Mouse (Mus musculus) CH12.LX (cell line): ENCODE data around the gene Omg. TPM values are rescaled to one million over a fixed set of nuclear protein-coding genes. Genes with fewer than 3 reads are reported as not detected.
A peak's percentile ranks its signal among the peaks of the same experiment; 100 is the strongest.

ENCODE experiments used
- DNase-seq: peaks from one replicate; pipeline ENCODE4 v3.0.0-alpha.2; 2013; ENCODE audit errors: extremely low read depth
- H3K27ac ChIP-seq: 2 replicates; pipeline ENCODE4 v1.5.1; 2012; ENCODE audit warnings: low read depth, mild to moderate bottlenecking, control low read depth, moderate library complexity; ENCODE audit not compliant: insufficient read depth
- H3K27me3 ChIP-seq: replicated peaks from 2 replicates; pipeline ENCODE3; 2012; ENCODE audit warnings: inconsistent platforms
- H3K36me3 ChIP-seq, 2 experiments: replicated peaks in 1 of 2; 2 replicates each; pipeline versions ENCODE3 to v1.6.1; 2012; ENCODE audit warnings: inconsistent platforms in 1 of 2, low read length in 1 of 2, mild to moderate bottlenecking in 1 of 2, mixed read lengths in 1 of 2, moderate library complexity in 1 of 2; ENCODE audit not compliant: control insufficient read depth in 1 of 2, insufficient read depth in 1 of 2
- H3K4me1 ChIP-seq, 2 experiments: 2 replicates each; pipeline ENCODE4 v1.6.1; 2012; ENCODE audit warnings: inconsistent platforms in 1 of 2, moderate library complexity in 1 of 2; ENCODE audit not compliant: insufficient read depth in 2 of 2, control insufficient read depth in 1 of 2
- H3K4me2 ChIP-seq: 2 replicates; pipeline ENCODE4 v1.6.1; 2012; ENCODE audit warnings: low read depth, mild to moderate bottlenecking, control low read depth; ENCODE audit not compliant: poor library complexity, insufficient read depth, severe bottlenecking
- H3K4me3 ChIP-seq, 3 experiments: fragments of 150-350 bp in 1 of 3; sonication (generic) in 1 of 3; replicated peaks in 1 of 3; 2 replicates each; pipeline versions ENCODE3 to v1.5.1; 2011 to 2012; ENCODE audit warnings: low read depth in 2 of 3, low read length in 2 of 3, mild to moderate bottlenecking in 2 of 3, moderate library complexity in 2 of 3, control low read depth in 1 of 3, improper control_type of control experiment in 1 of 3, inconsistent platforms in 1 of 3, mixed read lengths in 1 of 3; ENCODE audit not compliant: poor library complexity in 1 of 3
- H3K79me2 ChIP-seq: replicated peaks from 2 replicates; pipeline ENCODE4 v1.6.1; 2012; ENCODE audit warnings: mild to moderate bottlenecking, moderate library complexity; ENCODE audit not compliant: control insufficient read depth, poor library complexity, insufficient read depth, severe bottlenecking; ENCODE audit errors: extremely low read depth
- H3K9ac ChIP-seq: 2 replicates; pipeline ENCODE4 v1.6.1; 2012; ENCODE audit warnings: low read depth, mild to moderate bottlenecking, control low read depth, moderate library complexity; ENCODE audit not compliant: insufficient read depth
- H3K9me3 ChIP-seq: replicated peaks from 2 replicates; pipeline ENCODE3; 2012; ENCODE audit warnings: low read length, inconsistent platforms, mixed read lengths
- BHLHE40 ChIP-seq: IDR thresholded peaks from 2 replicates; pipeline ENCODE4 v1.6.1; 2011; ENCODE audit warnings: mild to moderate bottlenecking, low read depth, low read length, improper control_type of control experiment
- CHD1 ChIP-seq: IDR thresholded peaks from 2 replicates; pipeline ENCODE4 v1.6.1; 2012; ENCODE audit warnings: low read depth, low read length, improper control_type of control experiment, inconsistent platforms
- CHD2 ChIP-seq: IDR thresholded peaks from 2 replicates; pipeline ENCODE4 v1.6.1; 2011; ENCODE audit warnings: low read length, improper control_type of control experiment
- ETS1 ChIP-seq: conservative IDR thresholded peaks from 2 replicates; pipeline ENCODE4 v1.6.1; 2012; ENCODE audit warnings: low read depth, mild to moderate bottlenecking, inconsistent platforms, low read length, improper control_type of control experiment, moderate library complexity
- HCFC1 ChIP-seq: IDR thresholded peaks from 2 replicates; pipeline ENCODE4 v1.6.1; 2012; ENCODE audit warnings: low read depth, mild to moderate bottlenecking, inconsistent platforms, low read length, improper control_type of control experiment
- IRF4 ChIP-seq: IDR thresholded peaks from 2 replicates; pipeline ENCODE4 v1.6.1; 2014; ENCODE audit warnings: low read depth, mild to moderate bottlenecking, inconsistent platforms, low read length, improper control_type of control experiment
- JUN ChIP-seq: IDR thresholded peaks from 2 replicates; pipeline ENCODE4 v1.6.1; 2011; ENCODE audit warnings: low read depth, mild to moderate bottlenecking, low read length, improper control_type of control experiment, moderate library complexity; ENCODE audit not compliant: insufficient read depth
- KAT2A ChIP-seq: IDR thresholded peaks from 2 replicates; pipeline ENCODE4 v1.6.1; 2012; ENCODE audit warnings: low read length, improper control_type of control experiment, inconsistent platforms; ENCODE audit not compliant: insufficient replicate concordance
- MAX ChIP-seq: IDR thresholded peaks from 2 replicates; pipeline ENCODE4 v1.6.1; 2011; ENCODE audit warnings: low read length, improper control_type of control experiment
- MAZ ChIP-seq: IDR thresholded peaks from 2 replicates; pipeline ENCODE4 v1.6.1; 2012; ENCODE audit warnings: low read depth, mild to moderate bottlenecking, inconsistent platforms, low read length, improper control_type of control experiment, moderate library complexity
- MEF2A ChIP-seq: IDR thresholded peaks from 2 replicates; pipeline ENCODE4 v1.6.1; 2014; ENCODE audit warnings: low read depth, mild to moderate bottlenecking, inconsistent platforms, low read length, improper control_type of control experiment, borderline replicate concordance
- MXI1 ChIP-seq: IDR thresholded peaks from 2 replicates; pipeline ENCODE4 v1.6.1; 2011; ENCODE audit warnings: mild to moderate bottlenecking, low read depth, low read length, improper control_type of control experiment
- MYC ChIP-seq: IDR thresholded peaks from 2 replicates; pipeline ENCODE4 v1.6.1; 2011; ENCODE audit warnings: low read depth, mild to moderate bottlenecking, improper control_type of control experiment, low read length
- NELFE ChIP-seq: IDR thresholded peaks from 2 replicates; pipeline ENCODE4 v1.6.1; 2011; ENCODE audit warnings: low read depth, low read length, improper control_type of control experiment
- POLR2AphosphoS2 ChIP-seq: IDR thresholded peaks from 2 replicates; pipeline ENCODE4 v1.6.1; 2011; ENCODE audit warnings: low read depth, low read length, improper control_type of control experiment
- RAD21 ChIP-seq: IDR thresholded peaks from 2 replicates; pipeline ENCODE4 v1.6.1; 2011; ENCODE audit warnings: low read depth, mild to moderate bottlenecking, low read length, improper control_type of control experiment, moderate library complexity
- RCOR1 ChIP-seq: conservative IDR thresholded peaks from 2 replicates; pipeline ENCODE4 v1.6.1; 2012; ENCODE audit warnings: low read depth, mild to moderate bottlenecking, inconsistent platforms, low read length, improper control_type of control experiment
- SIN3A ChIP-seq: IDR thresholded peaks from 2 replicates; pipeline ENCODE4 v1.6.1; 2012; ENCODE audit warnings: low read length, improper control_type of control experiment, inconsistent platforms
- TBP ChIP-seq: conservative IDR thresholded peaks from 2 replicates; pipeline ENCODE4 v1.6.1; 2011; ENCODE audit warnings: low read depth, low read length, improper control_type of control experiment
- ZMIZ1 ChIP-seq: IDR thresholded peaks from 2 replicates; pipeline ENCODE4 v1.6.1; 2012; ENCODE audit warnings: low read depth, mild to moderate bottlenecking, inconsistent platforms, low read length, improper control_type of control experiment
- ZNF384 ChIP-seq: IDR thresholded peaks from 2 replicates; pipeline ENCODE4 v1.6.1; 2012; ENCODE audit warnings: low read depth, low read length, improper control_type of control experiment, inconsistent platforms
- dilution Hi-C: fragments of 300-500 bp; cut with MboI; formaldehyde crosslinking; loops from 2 replicates; pipeline ENCODE4 v1.14.3; 2020; ENCODE audit warnings: low sequenced_read_pairs; ENCODE audit not compliant: extremely low pct_unique_long_range_greater_than_20kb, extremely low pct_ligation_motif_present
- in situ Hi-C: fragments of 300-500 bp; cut with MboI; formaldehyde crosslinking; loops from 3 replicates; pipeline ENCODE4 v1.14.3; 2019; ENCODE audit warnings: low sequenced_read_pairs, low pct_ligation_motif_present, low pct_unique_long_range_greater_than_20kb, mixed read lengths
- polyA plus RNA-seq: library from polyadenylated mRNA; unstranded; fragments of >175 nt; gene quantifications from 2 replicates; pipeline ENCODE4 v1.2.1, GENCODE M21; 2012; ENCODE audit warnings: low read depth; ENCODE audit not compliant: insufficient read length
- total RNA-seq, 2 experiments: library from RNA; depleted of rRNA; stranded (reverse); fragments of 300-350 nt in 1 of 2; fragments of >200 nt in 1 of 2; gene quantifications; 2 replicates each; pipeline ENCODE4 v1.2.3; 2012 to 2014

Omg gene
- total and polyA plus RNA-seq, 3 experiments = 0.09 to 0.17 (median 0.13) TPM

DNA sequence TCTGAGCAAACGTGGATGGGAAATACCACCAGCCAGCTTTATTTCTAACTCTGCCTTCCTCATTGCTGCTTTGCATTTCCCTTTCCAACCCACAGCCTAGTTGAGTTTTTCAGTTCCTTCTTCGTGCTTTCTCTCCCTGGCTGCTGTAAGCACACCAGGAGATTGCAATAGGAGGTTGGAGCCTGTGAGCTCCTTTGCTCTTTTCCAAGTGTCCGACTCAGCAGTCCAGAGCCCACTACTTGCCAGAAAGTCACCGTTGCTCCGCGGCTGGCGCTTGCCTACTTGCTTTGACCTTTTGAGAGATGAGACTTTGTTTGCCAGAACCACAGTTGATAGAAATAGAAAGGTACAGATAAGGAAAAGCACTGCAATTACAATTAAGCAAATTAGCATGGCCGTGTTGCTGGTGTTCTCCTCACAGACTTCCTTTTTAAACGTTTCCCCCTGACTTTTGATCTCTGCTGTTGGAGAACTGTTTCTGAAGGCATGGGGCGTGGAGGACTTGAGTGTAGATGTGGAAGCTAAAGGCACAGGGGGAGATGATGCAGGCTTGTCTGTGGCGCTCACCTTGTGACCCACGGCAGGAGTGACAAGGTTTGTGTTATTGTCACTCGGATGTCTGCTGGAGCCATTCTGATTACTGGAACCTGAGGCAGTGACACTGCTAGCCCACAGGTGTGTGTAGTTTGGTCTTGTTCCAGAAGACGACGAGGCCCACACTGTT is 23.3 kb upstream of the Omg start (continued):
- peak; percentile 96 for TF ChIP-seq POLR2AphosphoS2
- TF ChIP-seq MXI1 = peak; percentile 96
- peak; percentile 97 for TF ChIP-seq MEF2A
- peak; percentile 98 for TF ChIP-seq RCOR1
- TF ChIP-seq HCFC1 = peak; percentile 64
- TF ChIP-seq TBP = peak; percentile 93
- TF ChIP-seq JUN = peak; percentile 39
- no peak for TF ChIP-seq ZNF384
- TF ChIP-seq KAT2A = peak; percentile 70; the same call in 1 of the 2 replicates
- peak; percentile 99 for TF ChIP-seq MYC
- peak; percentile 74 for TF ChIP-seq MAZ
- TF ChIP-seq NELFE = peak; percentile 64
- peak; percentile 98 for TF ChIP-seq ETS1
- peak; percentile 100 for TF ChIP-seq IRF4
- TF ChIP-seq MAX = peak; percentile 91
- TF ChIP-seq CHD2 = peak; percentile 83
- peak; percentile 94 for TF ChIP-seq BHLHE40
- peak; percentile 96 for TF ChIP-seq ZMIZ1
- TF ChIP-seq, all 38 proteins: peak for 28

DNA sequence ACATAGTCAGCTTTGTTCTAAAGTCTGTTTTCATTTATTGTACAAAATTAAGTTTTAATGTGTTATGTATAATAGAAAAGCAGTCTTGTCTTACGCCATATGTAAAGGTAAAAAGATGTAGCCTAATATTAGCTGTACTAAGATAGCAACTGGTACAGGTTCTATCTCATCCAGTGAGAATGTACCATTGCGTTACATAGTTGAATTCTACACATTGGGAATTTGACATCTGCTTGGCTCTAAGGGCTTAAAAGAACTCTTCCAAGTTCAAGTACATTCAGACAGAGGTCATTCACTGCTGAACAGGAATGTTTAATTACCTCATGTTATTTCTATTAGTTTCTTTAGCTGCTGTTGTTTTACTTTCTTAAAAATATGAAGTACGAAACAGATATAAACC is 22.7 kb upstream of the Omg start:
- H3K36me3 ChIP-seq = peaks cover 18 to 32% of the 10 kb centered on the region in 2 experiments
- H3K4me3 ChIP-seq = no peak overlapping the region
- H3K9me3 ChIP-seq = no peaks in the 10 kb centered on the region
- DNase-seq = no peak
- dilution Hi-C loops (no loop called here), in situ Hi-C loops (no loop called here)
- peaks cover 42% of the 10 kb centered on the region for H3K79me2 ChIP-seq
- peaks cover 21 to 54% of the 10 kb centered on the region in 2 experiments for H3K4me1 ChIP-seq
- no peak overlapping the region; the same call in 1 of the 2 replicates for H3K9ac ChIP-seq
- no peaks in the 10 kb centered on the region for H3K27me3 ChIP-seq
- no peak for TF ChIP-seq RAD21
- TF ChIP-seq POLR2AphosphoS2 = peak; percentile 82
- peak; percentile 87; the same call in 1 of the 2 replicates for TF ChIP-seq CHD1
- TF ChIP-seq SIN3A = peak; percentile 62; the same call in 1 of the 2 replicates
- no peak overlapping the region for H3K4me2 ChIP-seq
- peak overlapping the region; percentile 93 for H3K27ac ChIP-seq
